Comparison of ENCODE assay signal across 9 mouse cellular contexts in the genomic region with DNA sequence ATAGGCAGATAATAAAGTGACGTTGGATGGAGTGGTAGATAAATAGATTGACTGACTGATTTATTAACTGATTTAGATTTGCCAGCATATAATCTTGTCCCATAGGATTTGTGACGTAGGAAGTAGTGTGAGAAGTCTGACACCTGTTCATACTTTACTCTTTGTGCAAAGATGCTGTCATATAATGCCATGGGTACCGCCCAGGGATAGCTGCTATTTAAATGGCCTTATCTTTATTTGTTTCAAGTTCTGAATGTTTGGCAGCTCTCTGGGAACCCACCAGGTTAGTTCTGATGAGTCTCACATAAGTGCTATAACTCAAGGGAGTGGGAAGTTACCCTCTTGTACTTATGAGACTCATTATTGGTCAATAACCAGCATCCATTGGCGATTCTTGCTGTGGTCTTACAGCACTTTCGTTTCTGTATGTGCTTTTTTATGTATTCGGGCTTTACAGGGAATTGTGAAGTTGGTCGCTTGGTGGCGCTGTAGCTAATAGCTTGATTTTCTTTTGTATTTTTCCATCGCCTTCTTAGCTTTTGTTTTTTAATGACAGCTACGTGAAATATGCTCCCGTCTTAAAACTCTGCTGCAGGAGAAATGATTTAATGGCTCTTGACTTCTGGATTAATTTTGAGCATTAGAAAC. TPM values are rescaled to one million over a fixed set of nuclear protein-coding genes. Genes with fewer than 3 reads are reported as not detected.
A peak's percentile ranks its signal among the peaks of the same experiment; 100 is the strongest.
DNase-seq lines count a peak whose midpoint lies in the region; TF ChIP-seq lines count a peak whose summit lies in the region.
"Had no signal": no experiment of that assay in that cellular context is flagged by ENCODE, and none has a peak within 500 bp of the region (broad histone marks: within the 10 kb centered on the region; RNA-seq: fewer than 3 reads in every experiment).

No protein-coding gene starts in this region.

- no peaks in the 10 kb centered on the region for H3K36me3 ChIP-seq in E14TG2a.4 (ENCODE audit: insufficient read depth, low read length)
- H3K36me3 ChIP-seq in hindbrain, embryonic 10.5 days: no peaks in the 10 kb centered on the region

- no peaks in the 10 kb centered on the region for H3K9me3 ChIP-seq in E14TG2a.4 (ENCODE audit: low read length)
- no peaks in the 10 kb centered on the region for H3K9me3 ChIP-seq in hindbrain, embryonic 10.5 days

- H3K4me1 ChIP-seq in E14TG2a.4 (replicated peaks; ENCODE audit: low read depth, low read length): no peaks in the 10 kb centered on the region
- 0 out of 2 replicates have a peak, but pooled peaks cover 5% of the 10 kb centered on the region for H3K4me1 ChIP-seq in hindbrain, embryonic 10.5 days (replicated peaks)
- H3K4me1 ChIP-seq in lung, adult 2 months (ENCODE audit: control insufficient read depth, insufficient read depth, low read length): no peaks in the 10 kb centered on the region; the same call in 1 of the 2 replicates

- no peak for TF ChIP-seq POLR2A in lung, adult 2 months (IDR thresholded peaks at IDR 0.05; ENCODE audit: borderline replicate concordance, extremely low read depth, low read depth, low read length)

- peak; percentile 73 to 85 for DNase-seq in cerebellum, adult 18-20 months
- DNase-seq in forelimb bud, embryonic 11.5 days (ENCODE audit: low read depth, low spot score): peak; percentile 68
- peak; percentile 51 for DNase-seq in hindbrain, embryonic 10.5 days (ENCODE audit: low spot score)
- DNase-seq in layer of hippocampus, adult 8-10 months (ENCODE audit: low spot score in 2 of 2): peak; percentile 71 to 87
- peak; percentile 67 for DNase-seq in lung, adult 2 months
- DNase-seq in ovary, postnatal 36 days (ENCODE audit: low spot score): peak; percentile 58
- DNase-seq in urinary bladder, adult 18-20 months (ENCODE audit: low spot score in 2 of 2): peak; percentile 47 to 69

- no peak overlapping the region for H3K27ac ChIP-seq in hindbrain, embryonic 10.5 days

- H3K27me3 ChIP-seq in E14TG2a.4 (ENCODE audit: insufficient read depth, low read length): no peaks in the 10 kb centered on the region
- H3K27me3 ChIP-seq in hindbrain, embryonic 10.5 days (ENCODE audit: insufficient read depth, poor library complexity, severe bottlenecking): no peaks in the 10 kb centered on the region

- 33% methylated on average over 11 of the region's 11 CpGs for WGBS in hindbrain, embryonic 10.5 days
- 23% methylated on average over 11 of the region's 11 CpGs for WGBS in lung, adult 2 months

- H3K4me3 ChIP-seq in E14TG2a.4 (replicated peaks; ENCODE audit: low read length): no peak overlapping the region
- 0 out of 2 replicates have a peak overlapping the region, but pooled peaks have one; percentile 20 for H3K4me3 ChIP-seq in hindbrain, embryonic 10.5 days
- H3K4me3 ChIP-seq in lung, adult 2 months (replicated peaks; ENCODE audit: extremely low read depth, low read depth, low read length): no peak overlapping the region
- H3K4me3 ChIP-seq: erythroblast, embryonic 14.5 days had no signal

- peak; percentile 48; the same call in 1 of the 2 replicates for TF ChIP-seq CTCF in E14TG2a.4 (conservative IDR thresholded peaks at IDR 0.05; ENCODE audit: low read length)
- TF ChIP-seq CTCF in lung, adult 2 months (IDR thresholded peaks at IDR 0.05; ENCODE audit: insufficient read depth, low read length): no peak

RNA-seq across cellular contexts. Expression of a gene that starts 55.2 kb away (rescaled TPM):
- 1.8 and 6.6 TPM in 2 replicates for polyA plus RNA-seq in hindbrain, embryonic 10.5 days (2016; fragmentation: Nextera tagmentation; extraction: Ambion mirVana)
- total RNA-seq in layer of hippocampus, adult 8-10 months (2022): 1 to 10 TPM; 5.9 to 7.8 (median 6.4) TPM
- polyA plus RNA-seq in lung, adult 2 months (2012; rRNA removed): 1.1 and 1.2 TPM in 2 replicates

RNA-seq across cellular contexts. Expression of a gene that starts 55.2 kb away (rescaled TPM):
- polyA plus RNA-seq in hindbrain, embryonic 10.5 days (2016; fragmentation: Nextera tagmentation; extraction: Ambion mirVana): 20.9 and 52.9 TPM in 2 replicates
- 10 to 100 TPM; 19.6 to 28.3 (median 22.9) TPM for total RNA-seq in layer of hippocampus, adult 8-10 months (2022)
- not detected in 2 replicates for polyA plus RNA-seq in lung, adult 2 months (2012; rRNA removed)
- polyA plus RNA-seq: erythroblast, embryonic 14.5 days had no signal

Comparison
In these comparisons a context has a peak if more than half of its experiments do, and no peak if none do; other contexts are left out.
1. RNA of a gene that starts 55.2 kb away (polyA plus RNA-seq): 20.9 to 52.9 TPM in hindbrain, embryonic 10.5 days; not detected in lung, adult 2 months; every median in the first group is over 10 times any median in the second.
2. Peak in every context shown above with its lines, with median percentiles within 50 percentile points of each other: DNase-seq.